Mouse (Mus musculus) splenic B cell, adult 2 months (primary cell): ENCODE data around the gene C2cd2.

ENCODE experiments used
- DNase-seq: peaks from one replicate; pipeline ENCODE4 v3.0.0-alpha.2; 2011; ENCODE audit warnings: low read depth, low spot score
- H3K27me3 ChIP-seq: 2 replicates; pipeline ENCODE4 v1.6.1; 2012; ENCODE audit warnings: mild to moderate bottlenecking, low read length, moderate library complexity, mixed read lengths; ENCODE audit not compliant: control insufficient read depth, poor library complexity, insufficient read depth, severe bottlenecking
- H3K36me3 ChIP-seq: 2 replicates; pipeline ENCODE4 v1.6.1; 2012; ENCODE audit warnings: mild to moderate bottlenecking, low read length, moderate library complexity, mixed read lengths; ENCODE audit not compliant: control insufficient read depth, poor library complexity, insufficient read depth, severe bottlenecking

Gene C2cd2

DNA sequence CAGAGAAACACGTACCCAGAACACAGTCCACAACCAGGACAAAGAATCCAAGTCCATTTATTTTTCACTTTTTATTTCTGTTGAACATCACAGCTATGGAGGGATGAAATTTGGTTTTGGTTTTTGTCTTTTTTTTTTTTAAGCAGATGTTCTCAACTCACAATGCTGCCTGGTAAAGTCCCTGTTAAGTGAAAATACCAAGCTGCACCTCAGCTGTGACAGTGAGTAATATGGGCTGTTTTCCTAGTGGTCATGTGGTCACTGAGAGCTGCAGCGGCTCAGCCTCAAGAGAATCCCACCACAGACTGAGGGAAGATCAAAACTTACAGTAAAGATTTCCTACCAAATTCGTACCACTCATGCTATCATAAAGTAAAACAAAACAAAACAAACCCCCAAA lies 130.2 kb downstream of the C2cd2 start:
- Histone ChIP-seq H3K27me3 (no peaks in the 10 kb centered on the region), H3K36me3 (no peaks in the 10 kb centered on the region; the same call in 1 of the 2 replicates)
- no peak for DNase-seq

DNA sequence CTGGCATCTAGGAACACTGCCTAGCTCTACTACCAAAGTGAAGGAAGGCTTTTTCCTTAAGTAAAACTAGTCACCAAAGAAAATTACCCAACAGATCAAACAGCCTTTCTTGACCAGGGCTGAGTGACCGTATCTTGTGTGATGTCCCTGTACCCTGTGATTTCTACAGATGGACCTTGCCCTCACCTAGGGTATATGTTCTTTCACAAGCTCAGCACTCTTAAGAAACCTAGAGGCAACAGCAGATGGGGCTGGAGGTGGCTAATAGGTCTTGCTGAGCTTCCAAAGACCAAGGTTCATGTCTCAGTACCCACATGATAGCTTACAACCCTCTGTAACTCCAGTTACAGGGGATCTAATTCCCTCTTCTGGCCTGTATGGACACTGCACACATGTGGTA lies 134.2 kb downstream of the C2cd2 start:
- Histone ChIP-seq H3K36me3 (peaks cover 1% of the 10 kb centered on the region; the same call in 1 of the 2 replicates), H3K27me3 (no peaks in the 10 kb centered on the region)
- no peak for DNase-seq

DNA sequence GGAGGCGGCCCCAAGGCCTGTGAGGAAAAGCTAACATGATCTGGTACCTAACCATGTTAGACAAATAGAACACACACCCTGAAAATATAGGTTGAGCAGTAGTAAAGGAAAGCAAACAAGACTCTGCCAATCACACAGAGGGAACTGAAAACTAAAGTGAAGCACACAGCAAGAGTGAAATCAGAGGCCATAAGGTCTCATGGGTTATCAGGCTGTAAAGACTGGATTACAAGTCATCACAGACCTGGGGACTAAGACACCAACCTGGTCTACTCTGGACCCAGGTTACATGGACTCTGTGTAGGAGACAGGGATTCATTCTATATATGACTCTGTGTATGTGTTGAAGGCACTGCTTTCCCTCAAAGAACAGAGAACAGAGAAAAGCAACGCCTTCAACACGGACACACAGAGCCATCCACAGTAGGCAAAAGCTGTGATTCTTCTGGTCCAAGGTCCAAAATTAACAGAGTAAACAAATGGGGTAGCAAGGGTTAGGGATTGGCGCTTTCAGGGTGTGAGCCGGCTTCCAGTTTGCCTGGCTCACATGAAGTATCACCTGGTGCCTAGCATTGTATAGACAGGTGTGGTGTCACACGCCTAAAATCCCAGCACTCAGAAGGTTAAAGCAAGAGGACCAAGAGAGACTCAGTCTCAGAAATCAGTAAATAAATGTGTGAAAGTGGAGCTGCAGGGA lies 138.9 kb downstream of the C2cd2 start:
- DNase-seq = no peak
- H3K27me3 ChIP-seq = no peaks in the 10 kb centered on the region
- H3K36me3 ChIP-seq = 0 out of 2 replicates have a peak, but pooled peaks cover 1% of the 10 kb centered on the region

DNA sequence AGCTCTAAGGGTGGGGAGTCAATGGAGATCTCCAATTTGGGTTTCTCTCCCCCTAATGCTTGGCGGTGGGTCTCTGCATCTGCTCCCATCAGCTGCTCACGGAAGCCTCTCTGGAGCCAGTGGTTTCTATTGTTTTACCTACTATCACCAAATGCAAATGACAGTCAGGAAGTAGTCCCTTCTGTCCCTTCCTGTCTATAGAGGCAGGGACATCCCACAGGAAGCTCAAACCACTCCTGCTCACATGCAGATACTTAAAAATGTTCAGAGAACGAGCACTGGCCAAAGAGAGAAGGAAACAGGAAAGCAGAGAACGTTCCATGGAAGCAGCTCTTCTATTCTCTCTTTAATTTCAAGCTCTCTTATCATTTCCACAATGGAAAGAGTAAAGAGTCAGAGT lies 142.9 kb downstream of the C2cd2 start:
- Histone ChIP-seq H3K36me3 (no peaks in the 10 kb centered on the region), H3K27me3 (no peaks in the 10 kb centered on the region)

DNA sequence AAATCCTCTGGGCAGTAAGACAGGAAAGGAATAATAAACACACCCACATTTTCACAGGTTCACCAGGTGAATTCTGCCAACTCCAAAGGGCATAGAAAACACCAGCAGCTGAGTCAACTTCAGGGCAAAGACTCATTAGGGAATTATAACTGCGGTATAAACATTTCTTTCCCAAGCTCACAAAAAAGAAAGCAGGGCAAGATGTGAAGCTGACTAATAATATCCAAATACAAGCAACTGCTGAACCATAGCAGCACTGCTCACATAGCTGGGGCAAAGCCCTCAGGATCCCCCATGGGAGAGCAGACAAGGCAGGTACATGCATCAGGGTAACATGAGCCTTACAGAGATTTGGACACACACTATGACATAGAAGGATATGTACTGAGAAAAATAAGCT lies 145.0 kb downstream of the C2cd2 start:
- no peaks in the 10 kb centered on the region for H3K27me3 ChIP-seq
- 0 out of 2 replicates have a peak, but pooled peaks cover 2% of the 10 kb centered on the region for H3K36me3 ChIP-seq
- DNase-seq = no peak

More for the DNA sequence above, 142.9 kb downstream of the C2cd2 start:
- DNase-seq = no peak

DNA sequence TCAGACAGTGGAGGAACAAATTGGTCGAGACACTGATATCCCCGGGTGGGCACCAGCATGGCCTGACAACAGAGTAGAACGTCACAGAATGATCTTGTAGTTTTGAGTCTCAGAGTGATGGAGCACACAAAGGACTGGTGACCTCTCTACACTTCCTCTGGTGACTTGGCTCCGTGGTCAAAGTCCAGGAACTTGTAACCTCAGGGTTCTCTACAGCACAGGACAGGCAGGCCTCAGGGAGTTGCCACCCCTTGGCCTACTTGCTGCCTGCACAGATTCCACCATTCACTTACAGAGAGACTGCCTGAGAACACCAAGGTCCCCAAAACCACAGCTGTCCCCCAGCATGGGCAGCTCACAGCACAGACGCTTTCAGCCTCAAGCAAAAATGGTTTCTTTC lies 147.1 kb downstream of the C2cd2 start:
- Histone ChIP-seq H3K36me3 (0 out of 2 replicates have a peak, but pooled peaks cover 2% of the 10 kb centered on the region), H3K27me3 (no peaks in the 10 kb centered on the region)
- no peak for DNase-seq

DNA sequence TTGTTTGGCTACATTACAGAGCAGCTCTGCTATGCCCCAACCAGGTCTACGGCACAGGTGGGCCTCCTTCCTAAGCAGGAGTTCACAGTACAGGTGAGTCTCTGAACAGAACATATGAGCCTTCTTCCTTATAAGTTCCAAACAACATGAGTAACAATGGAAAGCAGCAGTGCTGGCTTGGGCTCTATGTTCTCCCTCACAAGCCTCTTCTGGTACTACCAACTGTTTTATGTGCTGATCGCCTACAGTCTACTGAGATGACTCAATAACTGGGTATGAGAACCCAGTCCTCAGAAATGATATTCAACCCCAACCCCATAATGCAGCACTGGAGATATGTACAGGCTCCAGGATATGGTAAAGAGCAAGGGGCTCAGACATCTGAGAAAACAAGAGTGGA lies 148.3 kb downstream of the C2cd2 start:
- no peak for DNase-seq
- H3K36me3 ChIP-seq = 0 out of 2 replicates have a peak, but pooled peaks cover 2% of the 10 kb centered on the region
- H3K27me3 ChIP-seq = no peaks in the 10 kb centered on the region

DNA sequence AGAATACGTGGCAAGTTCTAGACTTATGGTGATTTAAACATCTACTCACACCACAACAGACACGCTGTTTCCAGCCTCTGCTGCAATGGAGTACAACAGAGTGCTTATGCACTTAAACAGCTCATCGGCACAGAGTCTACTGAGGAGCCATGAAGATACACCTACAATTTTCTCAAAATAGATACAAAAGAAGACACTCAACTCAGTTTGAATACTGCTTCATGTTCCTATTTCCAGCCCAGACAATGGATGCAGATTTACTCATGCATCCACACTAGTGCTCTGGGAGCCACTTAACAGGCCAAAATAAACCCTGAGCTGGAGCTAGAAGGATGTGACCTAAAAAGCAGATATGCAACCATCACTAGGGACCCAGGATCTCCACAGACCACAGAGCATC lies 153.5 kb downstream of the C2cd2 start:
- Histone ChIP-seq H3K27me3 (no peaks in the 10 kb centered on the region), H3K36me3 (no peaks in the 10 kb centered on the region)
- no peak for DNase-seq

DNA sequence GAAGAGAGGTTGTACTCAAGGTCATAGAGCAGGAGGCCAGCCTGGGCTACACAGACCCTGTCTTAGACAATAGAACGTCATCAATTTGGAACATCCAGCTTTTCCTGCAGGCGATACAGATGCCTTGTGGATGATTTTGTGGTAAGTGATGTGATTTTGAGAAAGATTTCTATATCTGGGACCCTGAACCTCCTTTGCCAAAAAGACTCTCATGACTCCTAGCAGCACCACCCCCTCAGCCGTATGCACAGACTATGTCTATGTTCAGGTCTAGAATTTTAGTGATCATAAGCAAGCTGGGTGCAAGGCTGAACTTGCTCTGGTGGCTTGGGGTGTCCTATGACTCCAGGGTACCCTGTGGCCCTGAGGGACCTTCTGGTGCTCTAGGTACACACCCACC lies 156.8 kb downstream of the C2cd2 start:
- no peak for DNase-seq
- Histone ChIP-seq H3K36me3 (no peaks in the 10 kb centered on the region; the same call in 1 of the 2 replicates), H3K27me3 (no peaks in the 10 kb centered on the region)
